Mouse (Mus musculus): ENCODE results near the gene Zfp180. TPM values are rescaled to one million over a fixed set of nuclear protein-coding genes. Genes with fewer than 3 reads are reported as not detected.

Gene Zfp180
- polyA plus RNA-seq, 1 experiment from 2014 or later: 38.6 TPM

- 6% methylated on average over 1 of the region's 1 CpGs for WGBS
- H3K4me1 ChIP-seq (ENCODE audit: control insufficient read depth, insufficient read depth, low read length): no peaks in the 10 kb centered on the region
- ATAC-seq (ENCODE audit: low read depth): no peak
- no peak overlapping the region for H3K27ac ChIP-seq (ENCODE audit: low read depth, low read length)
- no peaks in the 10 kb centered on the region for H3K27me3 ChIP-seq (ENCODE audit: control insufficient read depth, insufficient read depth, low read length)
- H3K9ac ChIP-seq (replicated peaks; ENCODE audit: low read depth, low read length): no peak overlapping the region
- no peak overlapping the region for H3K4me2 ChIP-seq (ENCODE audit: low read depth, low read length)
- H3K36me3 ChIP-seq (ENCODE audit: control insufficient read depth, insufficient read depth, low read length): no peaks in the 10 kb centered on the region
- no peaks in the 10 kb centered on the region for H3K9me3 ChIP-seq (ENCODE audit: control insufficient read depth, low read length)
- H3K4me3 ChIP-seq (ENCODE audit: low read depth, low read length): no peak overlapping the region
These were observed 71.5 kb downstream of the Zfp180 start for GRCm38 (mm10) chr7:24153272-24153671.

Other genes starting within 250 kb of the Zfp180 start
- gene Vmn1r176, start 244.6 kb upstream of the Zfp180 start, polyA plus RNA-seq (2014; fragmentation: Nextera tagmentation; extraction: Ambion mirVana): not detected in 2 replicates
- not detected in 2 replicates for gene Vmn1r177, start 215.5 kb upstream of the Zfp180 start, polyA plus RNA-seq (2014; fragmentation: Nextera tagmentation; extraction: Ambion mirVana)
- gene Vmn1r178, start 189.9 kb upstream of the Zfp180 start, polyA plus RNA-seq (2014; fragmentation: Nextera tagmentation; extraction: Ambion mirVana): not detected in 2 replicates
- gene Vmn1r179, start 154.9 kb upstream of the Zfp180 start, polyA plus RNA-seq (2014; fragmentation: Nextera tagmentation; extraction: Ambion mirVana): not detected in 2 replicates
- not detected in 2 replicates for gene Vmn1r180, start 131.3 kb upstream of the Zfp180 start, polyA plus RNA-seq (2014; fragmentation: Nextera tagmentation; extraction: Ambion mirVana)
- gene Vmn1r181, start 107.3 kb upstream of the Zfp180 start, polyA plus RNA-seq (2014; fragmentation: Nextera tagmentation; extraction: Ambion mirVana): not detected in 2 replicates
- gene V1rd19, start 80.2 kb upstream of the Zfp180 start, polyA plus RNA-seq (2014; fragmentation: Nextera tagmentation; extraction: Ambion mirVana): not detected in 2 replicates
- 0.01 TPM in 1 of 2 replicates, not detected in the other for gene Vmn1r183, start 28.7 kb upstream of the Zfp180 start, polyA plus RNA-seq (2014; fragmentation: Nextera tagmentation; extraction: Ambion mirVana)
- 11.2 and 11.7 TPM in 2 replicates for gene Zfp112, start 30.4 kb downstream of the Zfp180 start, polyA plus RNA-seq (2014; fragmentation: Nextera tagmentation; extraction: Ambion mirVana)
- 27.8 and 32.4 TPM in 2 replicates for gene Zfp235, start 52.2 kb downstream of the Zfp180 start, polyA plus RNA-seq (2014; fragmentation: Nextera tagmentation; extraction: Ambion mirVana)
- 3.8 and 4.0 TPM in 2 replicates for gene Zfp114, start 93.1 kb downstream of the Zfp180 start, polyA plus RNA-seq (2014; fragmentation: Nextera tagmentation; extraction: Ambion mirVana)
- 4.5 and 6.7 TPM in 2 replicates for gene Zfp111, start 129.5 kb downstream of the Zfp180 start, polyA plus RNA-seq (2014; fragmentation: Nextera tagmentation; extraction: Ambion mirVana)
- 3.8 and 4.5 TPM in 2 replicates for gene Zfp109, start 155.6 kb downstream of the Zfp180 start, polyA plus RNA-seq (2014; fragmentation: Nextera tagmentation; extraction: Ambion mirVana)
- gene Zfp108, start 172.9 kb downstream of the Zfp180 start, polyA plus RNA-seq (2014; fragmentation: Nextera tagmentation; extraction: Ambion mirVana): 7.0 and 7.2 TPM in 2 replicates
- 6.4 and 8.9 TPM in 2 replicates for gene Zfp93, start 188.5 kb downstream of the Zfp180 start, polyA plus RNA-seq (2014; fragmentation: Nextera tagmentation; extraction: Ambion mirVana)
- 37.3 and 39.6 TPM in 2 replicates for gene Zfp61, start 219.3 kb downstream of the Zfp180 start, polyA plus RNA-seq (2014; fragmentation: Nextera tagmentation; extraction: Ambion mirVana)
- gene Zfp94, start 234.7 kb downstream of the Zfp180 start, polyA plus RNA-seq (2014; fragmentation: Nextera tagmentation; extraction: Ambion mirVana): 19.2 and 24.2 TPM in 2 replicates